Mouse (Mus musculus): ENCODE data around the gene Gm6793.

DNA sequence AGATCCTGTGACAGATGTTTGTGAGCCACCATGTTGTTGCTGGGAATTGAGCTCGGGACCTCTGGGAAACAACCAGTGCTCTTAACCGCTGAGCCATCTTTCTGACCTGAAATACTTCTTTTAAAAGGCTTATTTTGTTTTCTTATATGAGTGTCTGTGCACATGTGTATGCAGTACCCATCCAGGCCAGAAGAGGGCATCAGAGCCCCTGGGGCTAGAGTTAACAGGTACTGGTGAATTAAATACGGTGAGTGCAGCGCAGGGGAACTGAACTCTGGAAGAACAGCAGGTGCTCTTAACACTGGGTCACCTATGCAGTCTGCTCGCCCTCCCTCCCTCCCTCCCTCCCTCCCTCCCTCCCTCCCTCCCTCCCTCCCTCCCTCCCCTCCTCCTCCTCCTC lies 30.3 kb upstream of the Gm6793 start:
- TF ChIP-seq POLR2A (IDR thresholded peaks at IDR 0.05; ENCODE audit: borderline replicate concordance, control insufficient read depth, low read depth, low read length), result no peak
- TF ChIP-seq CTCF (IDR thresholded peaks at IDR 0.05; ENCODE audit: control insufficient read depth, insufficient read depth, low read length), result 0 out of 2 replicates have a peak, but pooled peaks have one; percentile 19
